Mouse (Mus musculus) brain, embryonic 14.5 days (tissue): ENCODE data around the gene Bcar1.

Experiments used
- CTCF ChIP-seq: fragments of 200-500 bp; IDR thresholded peaks from 2 replicates; pipeline ENCODE4 v1.5.1; 2012; ENCODE audit warnings: inconsistent platforms, mild to moderate bottlenecking, moderate library complexity, borderline replicate concordance; ENCODE audit not compliant: insufficient read depth, insufficient read length; ENCODE audit errors: extremely low read depth
- POLR2A ChIP-seq: fragments of 200-500 bp; IDR thresholded peaks from 2 replicates; pipeline ENCODE4 v1.6.1; 2012; ENCODE audit warnings: mild to moderate bottlenecking, inconsistent platforms, borderline replicate concordance; ENCODE audit not compliant: poor library complexity, insufficient read depth, insufficient read length, severe bottlenecking; ENCODE audit errors: extremely low read depth

- TF ChIP-seq CTCF = no peak
- no peak for TF ChIP-seq POLR2A
Observed at GRCm38 (mm10) chr8:111713291-111713690, 30.3 kb downstream of the Bcar1 start.
